Mouse (Mus musculus): ENCODE data around the gene Olfr619.

The Olfr619 gene

DNA sequence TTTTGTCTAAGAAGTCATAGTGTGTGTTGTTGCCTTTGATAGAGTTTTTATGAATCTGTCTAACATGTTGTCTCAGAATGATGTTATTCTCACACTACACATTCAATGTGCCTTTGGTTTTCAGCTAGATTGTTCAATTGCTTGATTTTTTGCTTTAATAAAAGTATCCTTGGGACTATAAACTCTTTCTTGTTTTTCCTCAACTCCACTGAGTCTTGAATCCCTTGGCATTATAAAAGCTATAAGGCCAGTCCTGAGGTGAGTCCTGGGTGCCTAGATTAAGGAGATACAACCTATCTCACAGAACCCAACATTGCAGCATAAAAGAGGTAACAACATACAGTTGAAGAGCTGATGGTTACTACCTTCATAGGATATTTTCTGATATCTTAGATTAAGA lies at the start of gene Olfr619:
Olfr619 (plus strand) TSS at position 301 of the 400 bp plus-strand sequence.
- no peak for DNase-seq

DNA sequence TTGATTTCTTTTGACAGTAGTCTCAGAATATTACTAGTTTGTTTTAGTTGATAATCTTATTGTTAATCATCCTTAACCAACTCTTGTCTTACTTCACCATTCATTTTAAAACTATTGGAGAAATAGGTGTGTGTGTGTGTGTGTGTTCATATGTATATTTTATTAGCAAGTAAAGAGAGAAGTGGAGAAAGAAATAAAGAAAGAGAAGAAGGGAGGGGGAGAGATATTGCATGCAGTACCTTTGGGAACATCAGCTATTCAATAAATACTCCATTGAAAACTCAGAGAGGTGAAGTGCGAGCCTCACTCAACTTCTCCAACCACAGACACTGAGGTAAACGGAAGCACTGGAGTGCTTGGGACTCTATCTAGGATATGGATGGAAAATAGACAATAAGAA lies 44.6 kb upstream of the Olfr619 start, which contains the start of gene Olfr615:
Olfr615 (plus strand) TSS at position 301 of the 400 bp plus-strand sequence.
- DNase-seq = no peak

DNA sequence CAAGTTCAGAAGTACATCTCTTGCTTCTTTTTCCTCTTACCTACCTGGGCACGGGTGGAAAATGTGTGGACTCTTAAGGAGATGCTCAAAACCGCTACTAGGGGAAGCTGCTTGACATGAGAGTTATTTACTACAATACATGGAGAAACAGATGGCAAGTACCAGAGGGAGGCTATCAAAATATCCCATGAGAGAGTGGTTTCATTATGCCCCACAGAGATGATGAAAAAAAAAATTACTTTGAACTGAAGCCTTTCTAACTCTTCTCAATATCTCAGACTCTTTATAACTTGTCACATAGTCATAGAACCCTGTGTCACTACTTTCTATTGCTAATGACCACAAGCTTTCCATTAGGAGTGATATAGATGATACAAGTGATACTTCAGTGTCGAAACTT lies 31.3 kb upstream of the Olfr619 start, which contains the start of gene Olfr616:
Olfr616 (minus strand) TSS at position 101 of the 400 bp plus-strand sequence.
- no peak for DNase-seq

DNA sequence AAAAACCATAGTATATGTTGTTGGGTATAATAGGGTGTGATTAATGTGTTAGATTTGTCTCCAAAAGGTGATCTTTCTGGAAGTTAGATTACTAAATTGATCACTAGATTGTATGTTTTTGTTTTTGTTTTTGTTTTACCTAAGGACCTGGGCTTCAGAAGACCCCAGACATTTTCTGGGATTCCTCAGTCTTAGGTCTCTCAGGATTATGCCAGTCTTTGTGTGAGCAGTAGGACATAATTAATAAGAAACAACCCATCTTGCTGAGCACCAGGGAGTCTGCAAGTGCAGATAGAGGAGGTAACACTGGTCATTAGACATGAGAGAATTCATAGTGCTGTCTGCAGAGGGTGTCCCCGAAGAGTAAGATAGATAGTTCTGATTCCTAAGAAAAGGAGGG lies 27.6 kb upstream of the Olfr619 start, which contains the start of gene Olfr617:
Olfr617 (plus strand) TSS at position 301 of the 400 bp plus-strand sequence.
- DNase-seq = no peak

DNA sequence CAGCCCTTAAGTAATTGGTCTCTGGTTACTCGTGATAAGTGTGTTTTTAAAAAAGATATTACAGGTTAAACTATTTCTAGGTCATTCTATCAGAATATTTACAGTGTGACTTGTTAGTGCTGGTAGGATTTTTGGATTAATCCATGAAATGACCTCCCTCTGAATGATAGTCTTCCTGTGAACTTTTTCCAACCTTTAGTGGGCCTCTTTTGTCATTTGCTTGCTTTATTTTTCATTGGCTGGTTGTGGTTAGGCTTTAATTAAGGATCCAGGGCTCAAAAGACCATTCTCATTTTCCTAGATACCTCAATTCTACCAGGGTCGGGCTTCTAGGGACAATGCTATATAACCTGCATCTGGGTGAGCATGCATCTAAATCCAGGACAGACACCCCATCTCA lies 10.6 kb upstream of the Olfr619 start, which contains the start of gene Olfr618:
Olfr618 (plus strand) TSS at position 301 of the 400 bp plus-strand sequence.
- no peak for DNase-seq

DNA sequence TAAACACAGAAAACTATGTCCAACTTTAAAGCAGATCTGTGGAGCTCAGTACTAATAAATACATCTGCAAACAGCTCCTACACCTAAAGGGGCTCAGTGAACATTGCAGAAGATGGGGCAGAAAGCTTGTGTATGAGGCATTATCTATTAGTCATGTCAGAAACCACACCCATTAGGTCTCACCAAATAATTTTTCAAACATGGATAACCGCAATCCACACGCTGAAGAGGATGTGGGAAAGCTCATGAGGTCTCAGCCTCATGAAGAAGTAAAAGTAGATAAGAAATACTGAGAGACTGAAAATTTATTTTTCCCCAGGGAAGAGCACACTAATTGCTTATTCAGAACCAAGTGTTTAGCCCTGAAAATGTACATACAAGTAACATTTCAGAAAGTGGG lies 7.0 kb downstream of the Olfr619 start:
- DNase-seq = no peak

DNA sequence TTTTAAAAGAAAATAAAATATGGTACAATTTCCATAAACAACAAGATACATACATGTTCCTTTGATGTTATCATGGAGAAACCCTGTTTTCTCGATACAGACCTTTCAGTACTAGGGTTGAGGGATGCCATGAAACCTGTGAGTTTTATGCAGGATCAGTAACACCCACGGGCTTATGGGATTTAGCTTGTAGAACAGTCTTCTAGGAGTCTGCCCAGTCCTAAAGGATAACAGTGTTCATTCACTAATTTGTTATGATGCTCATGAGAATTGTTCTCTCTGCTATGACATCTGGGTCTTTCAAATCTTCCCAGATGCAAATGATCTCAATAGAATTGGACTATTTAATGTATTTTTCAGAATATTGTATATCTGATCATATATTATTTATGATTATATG lies 12.1 kb downstream of the Olfr619 start, which contains the start of gene Olfr620:
Olfr620 (minus strand) TSS at position 101 of the 400 bp plus-strand sequence.
- no peak for DNase-seq

DNA sequence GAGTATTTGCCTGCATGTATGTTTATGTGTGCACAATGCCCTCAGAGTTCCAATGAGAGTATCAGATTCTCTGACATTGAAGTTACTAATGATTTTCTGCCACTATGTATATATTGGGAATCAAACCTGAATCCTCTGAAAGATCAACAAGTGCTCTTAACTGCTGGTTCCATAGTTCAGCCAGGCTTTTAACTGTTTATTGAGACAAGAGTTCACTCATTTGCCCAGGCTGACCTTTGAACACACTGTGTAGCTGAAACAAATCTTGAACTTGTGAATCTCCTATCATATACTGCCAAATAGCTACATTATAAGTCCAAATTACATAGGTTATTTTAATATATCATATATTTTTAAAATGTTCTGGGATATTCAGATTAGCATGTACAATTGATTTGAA lies 36.4 kb downstream of the Olfr619 start:
- no peak for DNase-seq

DNA sequence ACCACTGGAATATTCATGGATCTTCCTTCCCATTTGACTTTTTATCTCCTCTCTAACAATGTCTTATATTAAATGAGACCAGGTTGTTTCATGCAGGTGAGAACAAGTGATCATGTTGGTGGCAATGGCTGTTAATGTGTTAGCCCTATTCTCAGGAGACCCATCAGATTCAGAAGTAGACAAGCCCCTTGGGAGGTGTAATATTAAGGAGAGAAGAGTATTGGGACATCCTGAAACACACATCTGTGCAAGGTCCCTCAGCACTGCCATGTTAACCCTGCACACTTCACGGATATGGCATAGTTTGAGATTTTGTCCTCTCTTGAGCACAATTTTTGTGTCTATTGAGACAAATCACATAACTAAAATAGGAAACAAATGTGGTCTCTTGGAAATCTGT lies 42.2 kb downstream of the Olfr619 start, which contains the start of gene Olfr622:
Olfr622 (minus strand) TSS at position 101 of the 400 bp plus-strand sequence.
- DNase-seq = no peak

DNA sequence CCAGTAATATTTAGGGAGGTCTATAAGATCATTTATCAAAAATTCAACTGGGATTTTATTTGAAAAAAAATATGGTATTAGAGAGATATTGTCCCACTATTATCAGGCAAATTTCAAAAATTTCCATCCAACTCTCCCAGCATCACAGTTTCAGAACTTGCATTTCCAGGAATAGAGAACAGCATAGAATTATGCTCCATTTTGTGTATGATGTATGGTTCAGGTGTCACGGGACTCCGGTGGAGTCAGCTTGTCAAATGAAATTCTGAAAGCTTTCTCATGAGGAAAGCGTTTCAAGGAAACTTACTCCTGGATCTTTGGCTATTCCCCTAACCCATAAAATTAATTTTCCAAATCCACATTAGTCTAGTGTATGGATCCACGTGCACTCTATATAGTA lies 43.7 kb downstream of the Olfr619 start:
- DNase-seq = no peak
